In genomic region chr1:154177781-154178180, GRCm38 (mm10) we compare ENCODE assay signal across 30 mouse cellular contexts. TPM values are rescaled to one million over a fixed set of nuclear protein-coding genes. Genes with fewer than 3 reads are reported as not detected.
A peak's percentile ranks its signal among the peaks of the same experiment; 100 is the strongest.
DNase-seq lines count a peak whose midpoint lies in the region; ATAC-seq and TF ChIP-seq lines count a peak whose summit lies in the region.
"Had no signal": no experiment of that assay in that cellular context is flagged by ENCODE, and none has a peak within 500 bp of the region (broad histone marks: within the 10 kb centered on the region; RNA-seq: fewer than 3 reads in every experiment).

No protein-coding gene starts in this region.

- WGBS in lung, postnatal 0 days = 81% methylated on average over 4 of the region's 4 CpGs

- H3K4me2 ChIP-seq in lung, postnatal 0 days (replicated peaks; ENCODE audit: low read depth, low read length) = no peak overlapping the region
- H3K4me2 ChIP-seq: forebrain, embryonic 13.5 days; heart, embryonic 11.5 days; hindbrain, embryonic 13.5 days; intestine, embryonic 15.5 days had no signal

- peak; percentile 71 for DNase-seq in adrenal gland, adult 2 months
- DNase-seq in adrenal gland, postnatal 10 days = no peak
- peak; percentile 23 for DNase-seq in ovary, adult 18-20 months (ENCODE audit: low spot score)
- no peak for DNase-seq in ovary, postnatal 36 days (ENCODE audit: low spot score)
- peak; percentile 40 for DNase-seq in adrenal gland, postnatal 14 days
- no peak for DNase-seq in lung, postnatal 0 days (ENCODE audit: low spot score)
- DNase-seq in cerebellum, postnatal 36 days = no peak
- DNase-seq: B cell, adult 2 months; cerebellum, adult 11-12 months; cerebellum, adult 8-10 months; cerebellum, postnatal 10 days; gastrocnemius, postnatal 10 days; gastrocnemius, postnatal 36 days; heart, postnatal 36 days had no signal

- no peak overlapping the region for H3K4me3 ChIP-seq in lung, postnatal 0 days (ENCODE audit: low read depth, low read length)
- H3K4me3 ChIP-seq: forebrain, embryonic 10.5 days; forebrain, embryonic 13.5 days; hindbrain, embryonic 10.5 days; hindbrain, embryonic 13.5 days; intestine, embryonic 15.5 days had no signal

- no peak overlapping the region for H3K27ac ChIP-seq in lung, postnatal 0 days (ENCODE audit: low read length)
- H3K27ac ChIP-seq: forebrain, embryonic 10.5 days; forebrain, embryonic 13.5 days; hindbrain, embryonic 10.5 days; hindbrain, embryonic 13.5 days; intestine, embryonic 15.5 days had no signal

- no peaks in the 10 kb centered on the region for H3K4me1 ChIP-seq in lung, postnatal 0 days (ENCODE audit: insufficient read depth, low read depth, low read length)
- H3K4me1 ChIP-seq: forebrain, embryonic 13.5 days; hindbrain, embryonic 10.5 days had no signal

- no peak for TF ChIP-seq CTCF in lung, postnatal 0 days (IDR thresholded peaks at IDR 0.05)

- TF ChIP-seq EP300 in lung, postnatal 0 days (IDR thresholded peaks at IDR 0.05) = no peak

- no peaks in the 10 kb centered on the region for H3K27me3 ChIP-seq in lung, postnatal 0 days (replicated peaks; ENCODE audit: insufficient read depth, low read length)
- H3K27me3 ChIP-seq: CH12.LX; forebrain, embryonic 13.5 days; hindbrain, embryonic 13.5 days; intestine, embryonic 15.5 days; Patski had no signal

- no peak for ATAC-seq in lung, postnatal 0 days
- ATAC-seq: forebrain, embryonic 13.5 days; forebrain, embryonic 16.5 days; hindbrain, embryonic 16.5 days; intestine, embryonic 15.5 days had no signal

- H3K9me3 ChIP-seq in lung, postnatal 0 days (ENCODE audit: low read length) = no peaks in the 10 kb centered on the region
- H3K9me3 ChIP-seq: forebrain, embryonic 10.5 days; forebrain, embryonic 13.5 days; G1E; hindbrain, embryonic 13.5 days; intestine, embryonic 15.5 days had no signal

- no peak overlapping the region for H3K9ac ChIP-seq in lung, postnatal 0 days (replicated peaks; ENCODE audit: low read depth)
- H3K9ac ChIP-seq: forebrain, embryonic 13.5 days; hindbrain, embryonic 13.5 days; intestine, embryonic 15.5 days had no signal

- H3K36me3 ChIP-seq in lung, postnatal 0 days (ENCODE audit: insufficient read depth, low read length) = no peaks in the 10 kb centered on the region
- H3K36me3 ChIP-seq: forebrain, embryonic 10.5 days; G1E; hindbrain, embryonic 10.5 days; hindbrain, embryonic 13.5 days; intestine, embryonic 15.5 days had no signal

RNA-seq across cellular contexts. Expression of gene Zfp648, which starts 23.2 kb away (rescaled TPM):
- under 1 TPM; 0.29 to 0.55 TPM for total RNA-seq in adrenal gland, adult 2 months (2021)
- polyA plus RNA-seq in adrenal gland, adult 2 months (2012; rRNA removed) = 0.89 and 1.2 TPM in 2 replicates
- total RNA-seq in adrenal gland, postnatal 10 days (2021) = under 1 TPM; 0.21 to 0.24 TPM
- total RNA-seq in adrenal gland, postnatal 14 days (2021) = 0.30 TPM in 2 replicates
- polyA plus RNA-seq in lung, postnatal 0 days (2015; fragmentation: Nextera tagmentation; extraction: Ambion mirVana) = not detected in 2 replicates
- total RNA-seq: CH12.LX; gastrocnemius, adult 18-20 months; gastrocnemius, postnatal 10 days; gastrocnemius, postnatal 36 days; granulocyte monocyte progenitor cell, adult 5-6 weeks; heart, adult 8-10 months; heart, postnatal 36 days had no signal
- polyA plus RNA-seq: forebrain, embryonic 13.5 days; G1E; heart, embryonic 11.5 days; heart, embryonic 14.5 days; heart, postnatal 0 days; hindbrain, embryonic 10.5 days; intestine, embryonic 15.5 days; Patski had no signal

Comparison
In these comparisons a context has a peak if more than half of its experiments do, and no peak if none do; other contexts are left out.
1. DNase-seq: peak in adrenal gland, adult 2 months (single experiment), ovary, adult 18-20 months (single experiment) and adrenal gland, postnatal 14 days (single experiment); none in adrenal gland, postnatal 10 days (single experiment), ovary, postnatal 36 days (single experiment), lung, postnatal 0 days (single experiment) and cerebellum, postnatal 36 days (0 of 2).